Mouse (Mus musculus): Measurements from ENCODE around the gene Fam213a.

GRCm38 (mm10) chr14:40953381-40953780 lies 60.2 kb downstream of the Fam213a start:
- TF ChIP-seq CTCF (IDR thresholded peaks at IDR 0.05; ENCODE audit: low read depth) (no peak), EP300 (optimal IDR thresholded peaks at IDR 0.05) (no peak)
